Mouse (Mus musculus) B cell, adult (primary cell): ENCODE measurements around the gene Nudt7. TPM values are rescaled to one million over a fixed set of nuclear protein-coding genes. Genes with fewer than 3 reads are reported as not detected.

Experiments used
- total RNA-seq: library from RNA; stranded (reverse); gene quantifications from 4 replicates; pipeline ENCODE4 v1.2.4, GENCODE M21; 2023; ENCODE audit not compliant: inconsistent age

The Nudt7 gene
- total RNA-seq, result 7.3 to 11.6 TPM (median 7.8 TPM) in 4 replicates

GRCm38 (mm10) chr8:114133510-114134362 lies at the start of gene Nudt7:
Nudt7 (plus strand) TSS chr8:114133557.

Other genes with a start within 250 kb of the Nudt7 start
- not detected in 4 replicates for gene Vat1l, start 72.1 kb downstream of the Nudt7 start, total RNA-seq